18 mouse cellular contexts compared by ENCODE assay signal in genomic region chr2:4196041-4196440, GRCm38 (mm10).
DNase-seq lines count a peak whose midpoint lies in the region; ATAC-seq and TF ChIP-seq lines count a peak whose summit lies in the region.
"Had no signal": no experiment of that assay in that cellular context is flagged by ENCODE, and none has a peak within 500 bp of the region (broad histone marks: within the 10 kb centered on the region; RNA-seq: fewer than 3 reads in every experiment).

No protein-coding gene starts in this region.

- H3K27ac ChIP-seq in heart, adult 2 months, result no peak overlapping the region
- no peak overlapping the region for H3K27ac ChIP-seq in heart, embryonic 12.5 days (ENCODE audit: poor library complexity, severe bottlenecking)
- H3K27ac ChIP-seq in lung, postnatal 0 days (ENCODE audit: low read length), result no peak overlapping the region
- H3K27ac ChIP-seq: embryonic facial prominence, embryonic 13.5 days; limb, embryonic 15.5 days; midbrain, embryonic 10.5 days; stomach, postnatal 0 days had no signal

- no peaks in the 10 kb centered on the region for H3K27me3 ChIP-seq in heart, adult 2 months (ENCODE audit: control insufficient read depth, insufficient read depth, low read length)
- no peaks in the 10 kb centered on the region for H3K27me3 ChIP-seq in heart, embryonic 12.5 days (replicated peaks)
- H3K27me3 ChIP-seq in lung, postnatal 0 days (replicated peaks; ENCODE audit: insufficient read depth, low read length), result no peaks in the 10 kb centered on the region
- H3K27me3 ChIP-seq: embryonic facial prominence, embryonic 13.5 days; limb, embryonic 15.5 days had no signal

- TF ChIP-seq EP300 in heart, adult 2 months (IDR thresholded peaks at IDR 0.05; ENCODE audit: insufficient read depth, low read depth, low read length), result 0 out of 2 replicates have a peak, but pooled peaks have one; percentile 9
- TF ChIP-seq EP300 in lung, postnatal 0 days (IDR thresholded peaks at IDR 0.05), result no peak

- H3K9ac ChIP-seq in heart, adult 2 months (ENCODE audit: low read depth, low read length), result no peak overlapping the region
- H3K9ac ChIP-seq in heart, embryonic 12.5 days, result no peak overlapping the region
- no peak overlapping the region for H3K9ac ChIP-seq in lung, postnatal 0 days (replicated peaks; ENCODE audit: low read depth)
- H3K9ac ChIP-seq: embryonic facial prominence, embryonic 13.5 days; limb, embryonic 15.5 days had no signal

- DNase-seq in heart, adult 2 months, result peak in 1 of 2 experiments; percentile 4
- DNase-seq in kidney, postnatal 10 days, result peak; percentile 6
- DNase-seq in kidney, adult 8-10 months, result no peak
- DNase-seq in cerebellum, postnatal 10 days, result peak; percentile 70 to 76
- DNase-seq in lung, postnatal 0 days (ENCODE audit: low spot score), result peak; percentile 80
- DNase-seq in thymus, postnatal 10 days (ENCODE audit: low spot score in 2 of 2), result no peak
- DNase-seq: adrenal gland, postnatal 10 days; kidney, postnatal 25 days; layer of hippocampus, adult 9-11 months; right cerebral cortex, postnatal 14 days; thymus, postnatal 25 days had no signal

- H3K79me2 ChIP-seq in heart, adult 2 months (replicated peaks; ENCODE audit: control insufficient read depth, insufficient read depth, low read length), result no peaks in the 10 kb centered on the region

- no peak for TF ChIP-seq CTCF in heart, adult 2 months (IDR thresholded peaks at IDR 0.05)
- no peak for TF ChIP-seq CTCF in lung, postnatal 0 days (IDR thresholded peaks at IDR 0.05)

- H3K9me3 ChIP-seq in heart, embryonic 12.5 days (replicated peaks), result no peaks in the 10 kb centered on the region
- H3K9me3 ChIP-seq in lung, postnatal 0 days (ENCODE audit: low read length), result no peaks in the 10 kb centered on the region
- H3K9me3 ChIP-seq: embryonic facial prominence, embryonic 13.5 days; limb, embryonic 15.5 days; midbrain, embryonic 10.5 days had no signal

- no peak for ATAC-seq in heart, embryonic 12.5 days (ENCODE audit: insufficient number of reproducible peaks, low FRiP score)
- ATAC-seq in lung, postnatal 0 days, result peak; percentile 85
- no peak for ATAC-seq in frontal cortex, adult (ENCODE audit: low TSS enrichment)
- ATAC-seq: forebrain, embryonic 16.5 days had no signal

- H3K4me2 ChIP-seq in heart, embryonic 12.5 days, result no peak overlapping the region
- no peak overlapping the region for H3K4me2 ChIP-seq in lung, postnatal 0 days (replicated peaks; ENCODE audit: low read depth, low read length)
- H3K4me2 ChIP-seq: embryonic facial prominence, embryonic 13.5 days; limb, embryonic 15.5 days had no signal

- intact Hi-C loops in heart, adult 2 months (cut with DNase I), result no loop called here

- no peak overlapping the region for H3K4me3 ChIP-seq in heart, adult 2 months
- no peak overlapping the region for H3K4me3 ChIP-seq in heart, embryonic 12.5 days
- H3K4me3 ChIP-seq in lung, postnatal 0 days (ENCODE audit: low read depth, low read length), result no peak overlapping the region
- H3K4me3 ChIP-seq: embryonic facial prominence, embryonic 13.5 days; limb, embryonic 15.5 days; midbrain, embryonic 10.5 days had no signal

- 70% methylated on average over 4 of the region's 4 CpGs for WGBS in heart, adult 2 months
- WGBS in heart, embryonic 12.5 days, result 80% methylated on average over 4 of the region's 4 CpGs
- 59% methylated on average over 4 of the region's 4 CpGs for WGBS in lung, postnatal 0 days

- no peaks in the 10 kb centered on the region for H3K36me3 ChIP-seq in heart, adult 2 months (ENCODE audit: control insufficient read depth, insufficient read depth, low read length)
- no peaks in the 10 kb centered on the region for H3K36me3 ChIP-seq in heart, embryonic 12.5 days
- H3K36me3 ChIP-seq in lung, postnatal 0 days (ENCODE audit: insufficient read depth, low read length), result no peaks in the 10 kb centered on the region
- H3K36me3 ChIP-seq: embryonic facial prominence, embryonic 13.5 days; limb, embryonic 15.5 days; midbrain, embryonic 10.5 days had no signal

- peaks cover 2% of the 10 kb centered on the region; the same call in 1 of the 2 replicates for H3K4me1 ChIP-seq in heart, adult 2 months (ENCODE audit: control insufficient read depth, insufficient read depth, low read length)
- H3K4me1 ChIP-seq in heart, embryonic 12.5 days (replicated peaks), result no peaks in the 10 kb centered on the region
- no peaks in the 10 kb centered on the region for H3K4me1 ChIP-seq in lung, postnatal 0 days (ENCODE audit: insufficient read depth, low read depth, low read length)
- H3K4me1 ChIP-seq: embryonic facial prominence, embryonic 13.5 days; limb, embryonic 15.5 days had no signal

- no peak for TF ChIP-seq POLR2A in heart, adult 2 months (IDR thresholded peaks at IDR 0.05; ENCODE audit: insufficient read depth, low read depth, low read length)

Comparison
In these comparisons a context has a peak if more than half of its experiments do, and no peak if none do; other contexts are left out.
1. DNase-seq: peak in kidney, postnatal 10 days (single experiment), cerebellum, postnatal 10 days (2 of 2) and lung, postnatal 0 days (single experiment); none in kidney, adult 8-10 months (0 of 2) and thymus, postnatal 10 days (0 of 2).